Mouse (Mus musculus): ENCODE measurements around the gene Tex48. TPM values are rescaled to one million over a fixed set of nuclear protein-coding genes. Genes with fewer than 3 reads are reported as not detected.

The Tex48 gene
- total and polyA plus RNA-seq, 3 experiments, result not detected

- H3K27ac ChIP-seq (ENCODE audit: insufficient read depth, low read depth), result no peak overlapping the region
- TF ChIP-seq SMC3 (IDR thresholded peaks at IDR 0.05; ENCODE audit: low read depth, low read length) (no peak), ZMIZ1 (IDR thresholded peaks at IDR 0.05; ENCODE audit: low read depth, low read length) (no peak), MEF2A (IDR thresholded peaks at IDR 0.05; ENCODE audit: borderline replicate concordance, low read depth, low read length) (no peak), ELF1 (IDR thresholded peaks at IDR 0.05; ENCODE audit: low read depth, low read length) (no peak), CTCF (conservative IDR thresholded peaks at IDR 0.05 in 1 of 2, IDR thresholded peaks at IDR 0.05 in 1 of 2; ENCODE audit: low read depth in 2 of 2, low read length in 2 of 2) (no peak), TBP (conservative IDR thresholded peaks at IDR 0.05; ENCODE audit: low read depth, low read length) (no peak), POLR2A (IDR thresholded peaks at IDR 0.05; ENCODE audit: low read depth, low read length) (no peak), BHLHE40 (IDR thresholded peaks at IDR 0.05; ENCODE audit: low read depth, low read length) (no peak), IRF4 (IDR thresholded peaks at IDR 0.05; ENCODE audit: low read depth, low read length) (no peak), HCFC1 (IDR thresholded peaks at IDR 0.05; ENCODE audit: low read depth, low read length) (no peak), POLR2AphosphoS2 (IDR thresholded peaks at IDR 0.05; ENCODE audit: low read depth, low read length) (no peak), PAX5 (IDR thresholded peaks at IDR 0.05; ENCODE audit: low read length) (no peak), GABPA (IDR thresholded peaks at IDR 0.05; ENCODE audit: insufficient replicate concordance, low read depth, low read length) (no peak), UBTF (IDR thresholded peaks at IDR 0.05; ENCODE audit: low read depth, low read length) (no peak), MAFK (IDR thresholded peaks at IDR 0.05; ENCODE audit: insufficient replicate concordance, low read length) (no peak), USF1 (IDR thresholded peaks at IDR 0.05; ENCODE audit: low read depth, low read length) (no peak), ETS1 (conservative IDR thresholded peaks at IDR 0.05; ENCODE audit: low read depth, low read length) (no peak), MXI1 (IDR thresholded peaks at IDR 0.05; ENCODE audit: low read depth, low read length) (no peak), NRF1 (IDR thresholded peaks at IDR 0.05; ENCODE audit: low read depth, low read length) (no peak), ZKSCAN1 (IDR thresholded peaks at IDR 0.05; ENCODE audit: borderline replicate concordance, low read depth, low read length) (no peak)
- no peaks in the 10 kb centered on the region for H3K36me3 ChIP-seq (replicated peaks in 1 of 2; ENCODE audit: control insufficient read depth in 1 of 2, insufficient read depth in 1 of 2, low read length in 1 of 2)
- H3K27me3 ChIP-seq (replicated peaks), result no peaks in the 10 kb centered on the region
- H3K9ac ChIP-seq (ENCODE audit: insufficient read depth, low read depth), result no peak overlapping the region
- no peak for DNase-seq (ENCODE audit: extremely low read depth)
- dilution Hi-C loops (cut with MboI; ENCODE audit: extremely low pct_ligation_motif_present, extremely low pct_unique_long_range_greater_than_20kb, low sequenced_read_pairs) (no loop called here), in situ Hi-C loops (cut with MboI; ENCODE audit: low pct_ligation_motif_present, low pct_unique_long_range_greater_than_20kb, low sequenced_read_pairs) (no loop called here)
- H3K4me2 ChIP-seq (ENCODE audit: insufficient read depth, low read depth, poor library complexity, severe bottlenecking), result no peak overlapping the region
- peaks cover 5 to 31% of the 10 kb centered on the region in 2 experiments; a peak in 3 of 4 replicates for H3K4me1 ChIP-seq (ENCODE audit: control insufficient read depth in 1 of 2, insufficient read depth in 2 of 2)
- no peak overlapping the region for H3K4me3 ChIP-seq (replicated peaks in 1 of 3; ENCODE audit: low read depth in 2 of 3, low read length in 2 of 3, poor library complexity in 1 of 3)
- H3K9me3 ChIP-seq (replicated peaks; ENCODE audit: low read length), result peaks cover 3% of the 10 kb centered on the region
- no peaks in the 10 kb centered on the region for H3K79me2 ChIP-seq (replicated peaks; ENCODE audit: control insufficient read depth, extremely low read depth, insufficient read depth, poor library complexity, severe bottlenecking)
Observed at GRCm38 (mm10) chr4:63595259-63595658, 27.0 kb downstream of the Tex48 start.

- dilution Hi-C loops (cut with MboI; ENCODE audit: extremely low pct_ligation_motif_present, extremely low pct_unique_long_range_greater_than_20kb, low sequenced_read_pairs), result no loop called here
- no peak overlapping the region for H3K4me2 ChIP-seq (ENCODE audit: insufficient read depth, low read depth, poor library complexity, severe bottlenecking)
- H3K27me3 ChIP-seq (replicated peaks), result no peaks in the 10 kb centered on the region
- in situ Hi-C loops (cut with MboI; ENCODE audit: low pct_ligation_motif_present, low pct_unique_long_range_greater_than_20kb, low sequenced_read_pairs), result no loop called here
- H3K36me3 ChIP-seq (replicated peaks in 1 of 2; ENCODE audit: control insufficient read depth in 1 of 2, insufficient read depth in 1 of 2, low read length in 1 of 2), result no peaks in the 10 kb centered on the region
- TF ChIP-seq TCF12 (IDR thresholded peaks at IDR 0.05; ENCODE audit: low read depth, low read length) (no peak), CTCF (conservative IDR thresholded peaks at IDR 0.05 in 1 of 2, IDR thresholded peaks at IDR 0.05 in 1 of 2; ENCODE audit: low read depth in 2 of 2, low read length in 2 of 2) (no peak), JUN (IDR thresholded peaks at IDR 0.05; ENCODE audit: insufficient read depth, low read depth, low read length) (no peak), EP300 (IDR thresholded peaks at IDR 0.05; ENCODE audit: low read length) (no peak), E2F4 (IDR thresholded peaks at IDR 0.05; ENCODE audit: insufficient replicate concordance, low read depth, low read length) (no peak)
- H3K4me3 ChIP-seq (replicated peaks in 1 of 3; ENCODE audit: low read depth in 2 of 3, low read length in 2 of 3, poor library complexity in 1 of 3), result no peak overlapping the region
- peaks cover 5 to 36% of the 10 kb centered on the region in 2 experiments; a peak in 3 of 4 replicates for H3K4me1 ChIP-seq (ENCODE audit: control insufficient read depth in 1 of 2, insufficient read depth in 2 of 2)
- no peaks in the 10 kb centered on the region for H3K79me2 ChIP-seq (replicated peaks; ENCODE audit: control insufficient read depth, extremely low read depth, insufficient read depth, poor library complexity, severe bottlenecking)
- DNase-seq (ENCODE audit: extremely low read depth), result no peak
- H3K27ac ChIP-seq (ENCODE audit: insufficient read depth, low read depth), result no peak overlapping the region
- H3K9ac ChIP-seq (ENCODE audit: insufficient read depth, low read depth), result no peak overlapping the region
- H3K9me3 ChIP-seq (replicated peaks; ENCODE audit: low read length), result peaks cover 3% of the 10 kb centered on the region
Observed at GRCm38 (mm10) chr4:63594459-63595110, 27.6 kb downstream of the Tex48 start.

All from CH12.LX (cell line).